Mouse (Mus musculus): ENCODE data around the gene Fam155a.

The Fam155a gene

DNA sequence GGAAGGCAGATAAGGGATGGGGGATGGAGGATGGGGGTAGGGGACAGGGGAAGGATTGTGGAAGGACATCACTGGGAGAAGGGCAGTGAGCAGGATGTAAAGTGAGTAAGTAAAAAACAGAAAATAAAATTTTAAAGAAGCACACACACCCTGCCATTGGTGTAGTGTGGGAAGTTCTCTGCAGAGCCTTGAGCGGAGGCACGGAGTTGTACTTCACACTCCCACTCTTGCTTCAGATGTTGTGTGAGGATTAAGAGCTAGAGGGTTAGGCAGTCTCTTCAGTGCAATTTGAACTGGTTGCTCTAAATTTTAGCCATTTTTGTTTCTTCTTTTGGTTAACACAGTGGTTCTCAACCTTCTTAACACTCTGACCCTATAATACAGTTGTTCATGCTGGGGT is 114.1 kb downstream of the Fam155a start:
- no peak for DNase-seq

GRCm38 (mm10) chr8:9654826-9655225 is 116.1 kb downstream of the Fam155a start:
- no peak for DNase-seq

DNA sequence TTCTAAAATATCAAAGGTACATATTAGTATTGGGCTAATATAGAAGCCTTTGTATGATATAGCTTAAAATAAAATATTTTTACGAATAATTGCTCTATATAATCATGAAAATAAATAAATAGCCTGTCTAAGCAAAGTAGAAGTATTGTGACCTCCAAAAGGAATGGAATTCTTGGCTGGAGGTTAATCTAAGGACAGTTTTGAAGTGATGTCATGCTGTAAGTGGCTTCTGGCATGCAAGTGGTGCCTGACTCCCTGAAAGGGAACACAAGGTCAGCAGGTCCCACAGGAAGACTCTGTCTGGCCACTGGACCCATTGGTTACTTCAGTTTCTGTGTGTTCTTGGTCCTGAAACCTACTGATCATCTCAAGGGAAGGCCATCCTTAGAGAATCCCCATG is 117.3 kb downstream of the Fam155a start:
- DNase-seq, result no peak

DNA sequence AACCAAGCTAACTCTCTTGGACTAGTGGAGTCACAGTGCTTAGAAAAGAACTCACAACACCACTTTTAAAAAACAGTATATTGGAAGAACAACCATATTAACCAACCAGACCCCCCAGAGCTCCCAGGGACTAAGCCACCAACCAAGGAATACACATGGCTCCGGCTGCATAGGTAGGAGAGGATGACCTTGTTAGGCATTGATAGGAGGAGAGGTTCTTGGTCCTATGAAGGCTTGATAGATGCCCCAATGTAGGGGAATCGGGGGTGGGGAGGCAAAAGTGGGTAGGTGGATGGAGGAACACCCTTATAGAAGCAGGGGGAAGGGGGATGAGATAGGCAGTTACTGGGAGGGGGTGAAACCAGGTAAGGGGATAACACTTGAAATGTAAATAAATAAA is 132.8 kb downstream of the Fam155a start:
- DNase-seq, result no peak

DNA sequence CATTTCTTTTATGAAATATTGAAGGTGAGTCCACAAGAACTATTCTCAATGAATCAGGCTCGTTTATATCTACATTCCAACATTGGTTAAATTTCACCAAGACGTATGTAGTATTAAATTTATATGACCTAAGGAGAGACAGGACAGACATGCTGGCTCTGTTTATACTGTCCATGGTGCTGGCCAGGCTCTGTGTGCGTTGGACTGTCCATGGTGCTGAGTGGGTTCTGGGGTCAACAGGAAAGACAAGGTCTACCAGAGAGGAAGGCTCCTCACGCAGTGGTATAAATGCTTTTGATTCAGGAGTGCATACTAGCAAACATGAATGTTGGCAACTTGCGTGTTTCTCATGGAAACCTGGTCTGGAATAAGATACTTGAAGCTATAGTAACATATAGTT is 135.7 kb downstream of the Fam155a start:
- no peak for DNase-seq

DNA sequence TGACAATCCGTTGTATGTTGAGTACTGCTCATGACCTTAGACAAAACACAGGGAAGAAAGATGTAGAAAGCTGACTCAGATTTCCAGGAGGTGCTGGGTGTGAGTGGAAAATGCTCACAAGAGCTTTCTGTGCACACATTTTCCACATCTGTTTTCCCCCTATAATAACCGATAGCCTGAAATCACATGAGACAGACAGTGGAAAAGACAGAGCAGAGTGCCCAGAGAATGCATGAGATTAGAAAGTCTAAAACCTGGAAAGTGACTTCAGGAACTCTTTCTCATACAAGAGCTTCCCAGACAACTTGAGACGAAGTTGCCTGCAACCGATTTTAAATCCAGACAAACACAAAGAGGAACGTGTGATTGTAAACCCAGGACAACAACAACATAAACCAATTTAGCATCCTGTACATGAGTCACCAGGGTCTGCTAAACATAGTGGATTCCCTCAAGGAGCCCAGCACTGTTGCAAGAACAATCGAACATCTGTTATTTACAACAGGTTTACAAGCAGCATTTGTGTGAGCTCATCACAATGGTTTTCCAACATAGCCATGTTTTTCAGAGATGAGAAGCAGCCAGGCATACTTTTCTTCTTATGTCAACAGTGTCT is 163.8 kb downstream of the Fam155a start:
- no peak for DNase-seq

DNA sequence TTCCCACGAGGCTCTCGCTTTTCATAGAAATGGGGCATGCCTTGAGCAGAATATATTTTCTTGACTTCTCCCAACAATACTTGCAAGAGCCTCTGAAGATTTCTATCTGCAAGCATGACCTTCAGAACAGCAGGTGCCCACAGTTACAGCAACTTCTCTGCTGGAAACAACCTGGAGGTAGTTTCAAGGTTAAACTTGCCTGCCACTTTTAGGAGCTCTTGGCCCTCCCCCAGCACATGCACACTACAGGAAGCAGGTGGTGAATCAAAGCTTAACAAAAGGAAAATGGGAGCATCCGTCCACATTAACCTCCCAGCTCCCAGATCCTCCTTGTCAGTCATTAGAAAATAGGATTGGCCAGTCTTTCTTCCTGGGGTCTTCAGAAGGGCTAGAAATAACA is 175.0 kb downstream of the Fam155a start:
- no peak for DNase-seq

DNA sequence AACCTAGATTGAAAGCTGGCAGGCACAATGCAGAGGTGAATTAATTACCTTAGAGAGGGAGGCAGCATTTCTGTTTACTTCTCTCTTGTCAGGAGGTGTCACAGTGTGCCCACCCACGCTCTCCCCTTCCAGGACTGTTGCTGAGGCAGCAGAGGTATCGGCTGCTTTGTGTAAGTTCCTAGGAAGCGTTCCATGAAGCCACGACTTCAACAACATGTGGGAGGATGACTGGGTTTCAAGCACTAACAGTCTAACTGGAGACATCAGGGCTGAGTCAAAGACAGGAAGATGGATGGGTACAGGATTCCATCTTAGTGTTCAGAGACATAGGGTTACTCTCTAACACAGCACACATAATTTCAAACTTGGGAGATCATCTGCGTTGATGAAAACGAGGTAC is 189.1 kb downstream of the Fam155a start:
- no peak for DNase-seq

- no peak for DNase-seq
These were observed 190.8 kb downstream of the Fam155a start for GRCm38 (mm10) chr8:9580192-9580591.

- DNase-seq, result no peak
These were observed 199.0 kb downstream of the Fam155a start for GRCm38 (mm10) chr8:9571977-9572376.

DNA sequence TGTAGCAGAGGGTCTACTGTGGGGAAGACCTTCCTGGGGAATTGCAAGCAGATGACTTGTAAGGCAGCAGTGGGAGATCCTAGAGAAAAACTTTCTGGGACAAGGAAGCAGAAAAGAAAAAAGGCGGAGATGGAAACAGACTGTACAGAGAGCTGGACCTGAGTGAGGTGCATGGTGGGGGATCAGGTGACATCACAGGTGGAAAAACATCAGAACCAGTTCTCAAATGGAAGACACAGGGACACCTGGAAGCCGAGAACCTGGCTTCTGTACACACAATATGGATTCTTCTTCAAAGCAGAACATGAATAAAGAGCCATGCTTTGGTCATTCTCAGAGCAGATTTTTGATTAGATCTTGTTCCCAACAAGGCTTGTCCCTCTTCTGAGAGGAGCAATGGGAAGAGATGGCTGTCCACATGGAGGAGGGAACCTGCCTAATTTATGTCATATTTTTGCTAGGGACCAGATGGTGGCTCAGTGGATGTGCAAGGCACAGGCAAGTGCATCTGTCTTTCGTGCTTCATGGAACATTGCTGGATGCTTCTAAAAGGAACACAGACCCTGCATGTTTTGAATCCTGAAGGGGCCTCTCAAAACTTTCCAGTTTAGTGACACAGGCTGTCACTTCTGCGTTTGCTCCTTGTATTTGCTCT is 201.3 kb downstream of the Fam155a start:
- no peak for DNase-seq

GRCm38 (mm10) chr8:9549199-9549598 is 221.8 kb downstream of the Fam155a start:
- DNase-seq, result no peak

DNA sequence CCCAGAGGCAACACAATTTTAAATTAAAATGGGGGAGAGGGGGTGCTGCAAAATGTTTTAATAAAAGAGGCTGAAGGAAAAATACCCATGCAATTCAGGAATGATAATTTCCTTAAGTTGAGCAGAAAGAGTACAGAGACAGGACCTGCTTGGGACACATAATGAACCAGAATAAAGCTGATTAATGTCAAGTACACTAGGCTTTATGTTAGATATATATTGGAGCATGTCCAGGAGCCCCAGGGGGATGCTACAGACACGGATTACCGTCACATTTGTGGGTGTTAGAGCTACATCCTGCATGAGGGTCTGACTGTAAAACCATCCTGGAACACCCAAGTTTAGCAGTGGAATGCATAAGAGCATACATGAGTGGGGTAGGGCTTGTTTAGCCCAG is 223.4 kb downstream of the Fam155a start:
- no peak for DNase-seq

GRCm38 (mm10) chr8:9546919-9547557 is 223.9 kb downstream of the Fam155a start:
- DNase-seq, result no peak

GRCm38 (mm10) chr8:9546429-9546828 is 224.5 kb downstream of the Fam155a start:
- DNase-seq, result no peak

- DNase-seq, result no peak
These were observed 225.3 kb downstream of the Fam155a start for GRCm38 (mm10) chr8:9545665-9546064.

DNA sequence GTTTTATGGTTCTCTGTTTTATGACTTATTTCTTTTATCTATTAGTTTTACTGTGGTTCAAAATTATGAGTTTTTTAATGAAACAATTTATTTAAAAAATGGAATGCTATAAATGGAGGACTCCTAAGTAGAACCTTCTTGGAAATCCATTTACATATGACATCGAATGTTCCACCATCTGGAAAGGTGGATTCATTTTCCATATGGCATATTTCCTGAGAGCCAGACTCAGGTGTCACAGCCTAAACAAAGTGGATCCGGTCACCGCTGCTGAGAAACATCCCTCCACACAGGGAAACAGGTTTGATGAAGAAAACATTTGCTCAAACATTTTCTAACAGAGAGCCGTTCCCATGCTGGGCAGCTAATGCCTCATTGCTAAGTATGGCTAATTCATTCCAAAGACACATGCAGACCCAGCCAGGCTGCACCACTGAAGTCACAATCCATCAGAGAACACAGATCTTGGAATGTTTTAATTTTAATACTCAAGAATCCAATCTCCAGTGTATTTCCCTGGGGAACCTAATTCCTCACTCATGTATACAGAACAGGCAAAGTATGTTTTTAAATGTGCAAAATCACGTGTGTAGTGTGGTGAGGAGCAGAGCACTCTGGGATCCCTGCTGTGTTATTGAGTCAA is 235.1 kb downstream of the Fam155a start:
- DNase-seq, result no peak

DNA sequence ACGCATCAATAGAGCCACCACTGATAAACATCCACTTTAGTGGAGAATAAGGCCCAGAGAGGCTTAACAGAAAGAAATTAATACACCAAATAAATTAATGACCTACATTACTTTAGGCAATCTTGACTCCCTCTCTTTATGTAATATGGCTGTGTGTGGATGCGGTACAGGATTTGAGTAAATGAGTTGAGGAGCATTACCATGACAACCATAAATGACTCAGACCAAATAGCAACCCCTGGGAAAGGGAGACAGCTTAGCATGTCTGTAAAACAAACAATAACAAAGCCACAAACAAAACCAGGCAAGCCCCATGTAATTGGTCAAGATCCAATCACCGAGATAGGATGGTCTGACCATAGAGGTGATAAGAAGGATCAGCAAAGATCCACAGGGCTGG is 244.4 kb downstream of the Fam155a start:
- DNase-seq, result no peak

- no peak for DNase-seq
These were observed 249.4 kb downstream of the Fam155a start for GRCm38 (mm10) chr8:9521577-9521976.

GRCm38 (mm10) chr8:9500751-9501150 is 270.2 kb downstream of the Fam155a start:
- no peak for DNase-seq

DNA sequence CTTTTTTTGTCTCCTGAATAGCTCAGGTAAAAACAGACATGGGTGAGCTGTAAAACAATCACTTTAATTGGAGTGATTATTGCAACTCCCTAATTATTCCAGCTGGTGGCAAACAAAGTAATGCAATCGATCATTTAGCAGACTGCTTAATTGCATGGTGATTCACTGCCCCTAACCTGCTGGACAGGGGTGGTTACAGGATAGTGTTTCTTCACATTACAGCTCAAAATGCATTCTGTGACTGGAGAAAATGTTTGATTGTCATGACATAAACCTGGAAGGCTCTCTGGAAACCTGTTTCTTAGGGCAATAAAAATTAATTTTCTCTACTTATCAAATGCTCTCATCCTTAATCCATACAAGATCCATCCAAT is 276.7 kb downstream of the Fam155a start:
- DNase-seq, result no peak

- DNase-seq, result no peak
These were observed 277.3 kb downstream of the Fam155a start for GRCm38 (mm10) chr8:9493557-9494224.

GRCm38 (mm10) chr8:9482565-9482964 is 288.4 kb downstream of the Fam155a start:
- DNase-seq, result no peak

DNA sequence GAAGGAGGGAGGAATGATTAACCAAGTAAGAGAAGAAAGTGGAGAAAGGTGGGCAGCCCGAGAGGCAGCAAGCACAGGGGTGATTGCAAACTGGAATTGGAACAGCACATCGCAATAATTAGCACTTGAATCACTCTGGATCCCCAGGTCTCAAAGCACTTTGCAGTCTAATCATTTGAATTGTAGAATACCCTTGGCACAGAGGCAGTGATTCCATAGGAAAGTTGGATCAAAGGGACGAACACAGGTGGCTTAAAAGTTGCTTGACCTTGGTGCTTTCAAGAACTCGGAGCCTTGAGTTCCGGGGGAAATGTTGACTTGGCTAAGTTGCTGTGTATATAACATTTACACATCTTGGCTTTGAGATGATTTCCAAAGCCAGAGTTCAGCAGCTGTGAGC is 299.7 kb downstream of the Fam155a start:
- DNase-seq, result no peak
